19 mouse cellular contexts compared by ENCODE assay signal in the genomic region with DNA sequence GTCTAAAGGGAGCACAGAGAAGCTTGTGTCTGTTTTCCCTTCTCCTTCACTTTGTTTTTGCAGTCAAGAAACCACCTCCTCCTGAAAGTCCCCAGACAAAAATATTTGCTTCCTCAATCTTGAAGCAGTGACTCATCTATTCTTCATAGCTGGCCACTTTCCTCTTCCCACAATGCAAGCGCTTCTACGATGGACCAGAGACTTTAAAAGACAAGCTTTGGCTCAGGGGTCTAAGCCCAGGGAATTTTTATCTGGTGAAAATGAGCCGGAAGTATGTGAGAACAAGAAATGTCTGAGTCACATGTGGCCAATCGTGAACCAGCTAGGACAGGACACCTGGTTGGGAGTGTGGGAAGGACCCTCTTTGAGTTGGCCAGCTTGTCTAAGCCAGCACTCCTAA. TPM values are rescaled to one million over a fixed set of nuclear protein-coding genes. Genes with fewer than 3 reads are reported as not detected.
DNase-seq lines count a peak whose midpoint lies in the region; ATAC-seq and TF ChIP-seq lines count a peak whose summit lies in the region.
"Had no signal": no experiment of that assay in that cellular context is flagged by ENCODE, and none has a peak within 500 bp of the region (broad histone marks: within the 10 kb centered on the region; RNA-seq: fewer than 3 reads in every experiment).

No protein-coding gene starts in this region.

- intact Hi-C loops in left cerebral cortex, adult 2 months (cut with DNase I) = no loop called here
- intact Hi-C loops in left cerebral cortex, postnatal 4 days (cut with DNase I) = no loop called here

- H3K36me3 ChIP-seq in megakaryocyte, embryonic 14.5 days (replicated peaks; ENCODE audit: low read length) = no peaks in the 10 kb centered on the region
- H3K36me3 ChIP-seq: midbrain, embryonic 15.5 days had no signal

- H3K4me3 ChIP-seq in left cerebral cortex, adult 2 months = no peak overlapping the region
- no peak overlapping the region for H3K4me3 ChIP-seq in bone marrow, adult 2 months (replicated peaks; ENCODE audit: control insufficient read depth, low read depth, low read length)
- H3K4me3 ChIP-seq in megakaryocyte, embryonic 14.5 days (replicated peaks) = peak overlapping the region; percentile 75
- H3K4me3 ChIP-seq: midbrain, embryonic 15.5 days had no signal

- ATAC-seq in frontal cortex, adult (ENCODE audit: low TSS enrichment) = peak; percentile 59; the same call in 1 of the 2 replicates
- ATAC-seq: hindbrain, postnatal 0 days; midbrain, embryonic 15.5 days had no signal

- no peak for TF ChIP-seq POLR2A in bone marrow, adult 2 months (IDR thresholded peaks at IDR 0.05; ENCODE audit: borderline replicate concordance, control insufficient read depth, low read depth, low read length)

- 7% methylated on average over 4 of the region's 4 CpGs for WGBS in bone marrow, adult 2 months

- no peak for TF ChIP-seq CTCF in left cerebral cortex, adult 2 months (IDR thresholded peaks at IDR 0.05)
- TF ChIP-seq CTCF in bone marrow, adult 2 months (IDR thresholded peaks at IDR 0.05; ENCODE audit: control insufficient read depth, insufficient read depth, low read length) = no peak

- peak overlapping the region; percentile 9; the same call in 1 of the 2 replicates for H3K27ac ChIP-seq in left cerebral cortex, adult 2 months
- H3K27ac ChIP-seq in bone marrow, adult 2 months (ENCODE audit: control insufficient read depth, insufficient read depth, low read depth, low read length, poor library complexity) = peak overlapping the region; percentile 83; the same call in 1 of the 2 replicates
- H3K27ac ChIP-seq: hindbrain, postnatal 0 days; midbrain, embryonic 15.5 days had no signal

- no peaks in the 10 kb centered on the region for H3K9me3 ChIP-seq in megakaryocyte, embryonic 14.5 days
- H3K9me3 ChIP-seq: midbrain, embryonic 15.5 days had no signal

- no peak for DNase-seq in frontal cortex, postnatal 10 days (ENCODE audit: low spot score in 2 of 2)
- no peak for DNase-seq in left cerebral cortex, adult 2 months (ENCODE audit: extremely low spot score in 1 of 2, low spot score in 2 of 2)
- no peak for DNase-seq in left cerebral cortex, postnatal 4 days
- no peak for DNase-seq in adrenal gland, postnatal 36 days
- DNase-seq in testis, postnatal 10 days (ENCODE audit: low spot score) = no peak
- DNase-seq: B cell, adult 2 months; gastrocnemius, postnatal 10 days; kidney, postnatal 10 days; lung, embryonic 14.5 days; right cerebral cortex, postnatal 25 days had no signal

- no peaks in the 10 kb centered on the region for H3K27me3 ChIP-seq in megakaryocyte, embryonic 14.5 days (replicated peaks)
- H3K27me3 ChIP-seq: midbrain, embryonic 15.5 days had no signal

- peaks cover 3% of the 10 kb centered on the region; the same call in 1 of the 2 replicates for H3K4me1 ChIP-seq in bone marrow, adult 2 months (ENCODE audit: control insufficient read depth, insufficient read depth, low read length)
- H3K4me1 ChIP-seq in megakaryocyte, embryonic 14.5 days = peaks cover 28% of the 10 kb centered on the region
- H3K4me1 ChIP-seq: midbrain, embryonic 15.5 days had no signal

RNA-seq across cellular contexts. Expression of a gene that starts 21.5 kb away (rescaled TPM):
- 10 to 100 TPM; 19.4 to 21.9 TPM for total RNA-seq in left cerebral cortex, adult 2 months (2021)
- total RNA-seq in left cerebral cortex, postnatal 4 days (2021) = 10 to 100 TPM; 12.4 to 12.5 TPM
- polyA plus RNA-seq in bone marrow, adult 2 months (2011; ENCODE audit: insufficient read depth, insufficient read length, low replicate concordance, missing spikeins) = 32.1 and 78.0 TPM in 2 replicates
- 7.1 TPM in 1 of 2 replicates, not detected in the other for polyA plus RNA-seq in megakaryocyte, embryonic 14.5 days (2012; ENCODE audit: insufficient read depth, low replicate concordance)
- 10 to 100 TPM; 48.3 to 73.2 TPM for total RNA-seq in adrenal gland, postnatal 36 days (2021)

RNA-seq across cellular contexts. Expression of a gene that starts 51.5 kb away (rescaled TPM):
- not detected for total RNA-seq in left cerebral cortex, adult 2 months (2021)
- total RNA-seq in left cerebral cortex, postnatal 4 days (2021) = not detected
- not detected in 2 replicates for polyA plus RNA-seq in bone marrow, adult 2 months (2011; ENCODE audit: insufficient read depth, insufficient read length, low replicate concordance, missing spikeins)
- not detected in 2 replicates for polyA plus RNA-seq in megakaryocyte, embryonic 14.5 days (2012; ENCODE audit: insufficient read depth, low replicate concordance)
- not detected for total RNA-seq in adrenal gland, postnatal 36 days (2021)
- total RNA-seq: gastrocnemius, postnatal 10 days; hindbrain, postnatal 0 days; left cerebral cortex, postnatal 10 days had no signal
- polyA plus RNA-seq: brain, embryonic 14.5 days; cortical plate, adult 2 months; hindbrain, postnatal 0 days; lung, embryonic 14.5 days; midbrain, embryonic 15.5 days; testis, adult 2 months had no signal
